Mouse (Mus musculus) thymus, adult 2 months (tissue): ENCODE results near the gene Sox6.

Experiments
- CTCF ChIP-seq: fragments of 200-500 bp; IDR thresholded peaks from 2 replicates; pipeline ENCODE4 v1.5.1; 2012; ENCODE audit warnings: mild to moderate bottlenecking, control low read depth, low read length, moderate library complexity, borderline replicate concordance; ENCODE audit not compliant: control insufficient read depth, poor library complexity, insufficient read depth; ENCODE audit errors: extremely low read depth
- POLR2A ChIP-seq: fragments of 200-500 bp; IDR thresholded peaks from 2 replicates; pipeline ENCODE4 v1.6.1; 2012; ENCODE audit warnings: mild to moderate bottlenecking, low read length, control low read depth, moderate library complexity; ENCODE audit not compliant: control insufficient read depth, poor library complexity, insufficient read depth; ENCODE audit errors: extremely low read depth

DNA sequence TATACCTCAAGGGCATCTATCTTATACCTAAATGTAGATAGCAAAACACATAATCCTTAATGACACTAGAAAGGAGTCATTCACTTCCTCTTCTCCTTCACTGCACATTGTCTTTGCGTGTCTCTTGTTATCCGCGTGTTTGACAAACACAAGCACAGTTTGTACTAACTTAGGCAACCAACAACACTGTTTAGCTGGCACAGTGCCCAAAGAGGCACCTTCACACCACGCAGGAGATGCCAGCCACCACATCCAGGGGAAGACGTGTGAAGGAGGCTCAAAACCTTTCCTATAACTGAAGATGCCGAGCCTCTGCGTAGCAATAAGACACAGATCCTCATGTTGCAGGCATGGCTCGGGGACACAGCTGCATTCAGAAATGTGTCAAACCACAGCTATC, 345.4 kb downstream of the Sox6 start:
- TF ChIP-seq CTCF (no peak), POLR2A (no peak)
